Mouse (Mus musculus): Measurements from ENCODE around the gene Gpr1.

DNA sequence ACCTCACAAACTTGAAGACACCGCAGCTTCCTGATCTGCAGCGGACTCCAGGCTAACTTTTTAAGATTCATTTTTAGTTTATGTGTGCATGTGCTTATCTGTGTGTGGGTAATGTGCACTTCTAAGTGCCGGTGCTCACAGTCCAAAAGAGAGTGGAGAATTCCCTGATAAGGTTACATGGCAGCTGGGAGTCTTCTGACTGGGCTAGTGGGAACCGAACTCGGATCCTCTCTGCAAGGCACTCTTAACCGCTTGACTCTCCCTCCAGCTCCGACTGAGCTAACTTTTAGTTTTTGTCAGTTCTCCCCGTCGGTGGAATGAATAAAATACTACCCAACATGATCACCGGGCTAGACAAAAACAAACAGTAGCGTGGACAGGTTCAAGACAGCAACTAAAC lies 38.5 kb downstream of the Gpr1 start:
- TF ChIP-seq CTCF (IDR thresholded peaks at IDR 0.05; ENCODE audit: low read depth, low read length) (no peak), GATA1 (IDR thresholded peaks at IDR 0.05; ENCODE audit: borderline replicate concordance, low read length) (no peak)
